Mouse (Mus musculus) subcutaneous adipose tissue, adult 2 months (tissue): ENCODE measurements around the gene Ipo7. TPM values are rescaled to one million over a fixed set of nuclear protein-coding genes. Genes with fewer than 3 reads are reported as not detected.

Experiments used
- polyA plus RNA-seq: library from polyadenylated mRNA; depleted of rRNA; stranded (reverse); fragments of >200 nt; gene quantifications from 2 replicates; pipeline ENCODE4 v1.2.3, GENCODE M21; 2012; ENCODE audit warnings: low replicate concordance; rRNA removed

Gene Ipo7
- polyA plus RNA-seq = 13.2 and 31.4 TPM in 2 replicates

GRCm38 (mm10) chr7:110018117-110018630 is at the start of gene Ipo7:
Ipo7 (plus strand) TSS chr7:110018274.

GRCm38 (mm10) chr7:109986775-109987174 is 31.3 kb upstream of the Ipo7 start, which contains the start of gene Tmem41b:
Tmem41b (minus strand) TSS chr7:109986929.

GRCm38 (mm10) chr7:110061199-110061751 is 43.2 kb downstream of the Ipo7 start, which contains the start of gene Zfp143:
Zfp143 (plus strand) TSS chr7:110061217.

Other genes starting within 250 kb of the Ipo7 start
- 0.06 TPM in 1 of 2 replicates, not detected in the other for gene Nrip3, start 236.2 kb upstream of the Ipo7 start, polyA plus RNA-seq
- gene Scube2, start 152.6 kb upstream of the Ipo7 start, polyA plus RNA-seq = 0.20 and 3.4 TPM in 2 replicates
- 129 and 135 TPM in 2 replicates for gene Dennd5a, start 57.8 kb upstream of the Ipo7 start, polyA plus RNA-seq
- 22.3 and 22.9 TPM in 2 replicates for gene Tmem41b, start 31.3 kb upstream of the Ipo7 start, polyA plus RNA-seq
- gene Zfp143, start 42.9 kb downstream of the Ipo7 start, polyA plus RNA-seq = 12.8 and 14.9 TPM in 2 replicates
- gene Wee1, start 103.8 kb downstream of the Ipo7 start, polyA plus RNA-seq = 2.3 and 9.4 TPM in 2 replicates
- 14.3 and 25.5 TPM in 2 replicates for gene Swap70, start 203.4 kb downstream of the Ipo7 start, polyA plus RNA-seq